Mouse (Mus musculus): Measurements from ENCODE around the gene Patz1. TPM values are rescaled to one million over a fixed set of nuclear protein-coding genes. Genes with fewer than 3 reads are reported as not detected.

The Patz1 gene
- total and polyA plus RNA-seq, 2 experiments from 2014 or later, result 40.4 to 89.6 TPM

GRCm38 (mm10) chr11:3309884-3310283 is 21.2 kb downstream of the Patz1 start:
- Histone ChIP-seq H3K27ac (no peak overlapping the region), H3K4me2 (ENCODE audit: low read depth, low read length) (no peak overlapping the region), H3K9me3 (ENCODE audit: low read length) (no peaks in the 10 kb centered on the region), H3K36me3 (ENCODE audit: insufficient read depth, low read length) (peaks cover 69% of the 10 kb centered on the region), H3K27me3 (ENCODE audit: insufficient read depth, low read length) (no peaks in the 10 kb centered on the region), H3K4me1 (ENCODE audit: insufficient read depth, low read length) (no peaks in the 10 kb centered on the region), H3K4me3 (ENCODE audit: low read length) (no peak overlapping the region), H3K9ac (replicated peaks; ENCODE audit: low read length) (no peak overlapping the region)
- ATAC-seq (no peak), DNase-seq (ENCODE audit: low spot score) (no peak)
- no peak for TF ChIP-seq CTCF (IDR thresholded peaks at IDR 0.05; ENCODE audit: low read depth)
- 88% methylated on average over 4 of the region's 4 CpGs for WGBS

GRCm38 (mm10) chr11:3310789-3311585 is 22.3 kb downstream of the Patz1 start:
- Histone ChIP-seq H3K4me2 (ENCODE audit: low read depth, low read length) (no peak overlapping the region), H3K36me3 (ENCODE audit: insufficient read depth, low read length) (peaks cover 61% of the 10 kb centered on the region), H3K9me3 (ENCODE audit: low read length) (no peaks in the 10 kb centered on the region), H3K4me1 (ENCODE audit: insufficient read depth, low read length) (no peaks in the 10 kb centered on the region), H3K27ac (no peak overlapping the region), H3K27me3 (ENCODE audit: insufficient read depth, low read length) (no peaks in the 10 kb centered on the region), H3K9ac (replicated peaks; ENCODE audit: low read length) (no peak overlapping the region), H3K4me3 (ENCODE audit: low read length) (no peak overlapping the region)
- 91% methylated on average over 9 of the region's 10 CpGs for WGBS
- ATAC-seq (no peak), DNase-seq (ENCODE audit: low spot score) (no peak)
- no peak for TF ChIP-seq CTCF (IDR thresholded peaks at IDR 0.05; ENCODE audit: low read depth)

- Histone ChIP-seq H3K4me2 (ENCODE audit: low read depth, low read length) (no peak overlapping the region), H3K36me3 (ENCODE audit: insufficient read depth, low read length) (peaks cover 54% of the 10 kb centered on the region), H3K27ac (no peak overlapping the region), H3K4me3 (ENCODE audit: low read length) (no peak overlapping the region), H3K27me3 (ENCODE audit: insufficient read depth, low read length) (no peaks in the 10 kb centered on the region), H3K9me3 (ENCODE audit: low read length) (no peaks in the 10 kb centered on the region), H3K4me1 (ENCODE audit: insufficient read depth, low read length) (no peaks in the 10 kb centered on the region), H3K9ac (replicated peaks; ENCODE audit: low read length) (no peak overlapping the region)
- TF ChIP-seq CTCF (IDR thresholded peaks at IDR 0.05; ENCODE audit: low read depth), result no peak
- ATAC-seq (no peak), DNase-seq (ENCODE audit: low spot score) (no peak)
- 87% methylated on average over 10 of the region's 10 CpGs for WGBS
Measured at GRCm38 (mm10) chr11:3311586-3312347, 23.1 kb downstream of the Patz1 start.

GRCm38 (mm10) chr11:3313294-3313693 is 24.6 kb downstream of the Patz1 start:
- Histone ChIP-seq H3K27ac (no peak overlapping the region), H3K36me3 (ENCODE audit: insufficient read depth, low read length) (peaks cover 38% of the 10 kb centered on the region), H3K4me2 (ENCODE audit: low read depth, low read length) (no peak overlapping the region), H3K9ac (replicated peaks; ENCODE audit: low read length) (no peak overlapping the region), H3K4me1 (ENCODE audit: insufficient read depth, low read length) (no peaks in the 10 kb centered on the region), H3K4me3 (ENCODE audit: low read length) (no peak overlapping the region), H3K27me3 (ENCODE audit: insufficient read depth, low read length) (no peaks in the 10 kb centered on the region), H3K9me3 (ENCODE audit: low read length) (no peaks in the 10 kb centered on the region)
- TF ChIP-seq CTCF (IDR thresholded peaks at IDR 0.05; ENCODE audit: low read depth), result no peak
- ATAC-seq (no peak), DNase-seq (ENCODE audit: low spot score) (no peak)
- WGBS, result 90% methylated on average over 1 of the region's 1 CpGs

GRCm38 (mm10) chr11:3314148-3314547 is 25.5 kb downstream of the Patz1 start:
- WGBS, result 29% methylated on average over 2 of the region's 2 CpGs
- Histone ChIP-seq H3K4me1 (ENCODE audit: insufficient read depth, low read length) (no peaks in the 10 kb centered on the region), H3K27ac (no peak overlapping the region), H3K9ac (replicated peaks; ENCODE audit: low read length) (no peak overlapping the region), H3K4me3 (ENCODE audit: low read length) (no peak overlapping the region), H3K9me3 (ENCODE audit: low read length) (no peaks in the 10 kb centered on the region), H3K27me3 (ENCODE audit: insufficient read depth, low read length) (no peaks in the 10 kb centered on the region), H3K36me3 (ENCODE audit: insufficient read depth, low read length) (peaks cover 30% of the 10 kb centered on the region), H3K4me2 (ENCODE audit: low read depth, low read length) (no peak overlapping the region)
- DNase-seq (ENCODE audit: low spot score) (peak; percentile 69), ATAC-seq (peak; percentile 68)
- peak; percentile 78 for TF ChIP-seq CTCF (IDR thresholded peaks at IDR 0.05; ENCODE audit: low read depth)

- H3K9ac ChIP-seq (replicated peaks; ENCODE audit: low read length), result no peak overlapping the region
- WGBS, result 89% methylated on average over 3 of the region's 3 CpGs
- no peaks in the 10 kb centered on the region for H3K9me3 ChIP-seq (ENCODE audit: low read length)
- DNase-seq (ENCODE audit: low spot score) (no peak), ATAC-seq (no peak)
- H3K4me3 ChIP-seq (ENCODE audit: low read length), result no peak overlapping the region
- no peak overlapping the region for H3K27ac ChIP-seq
- no peaks in the 10 kb centered on the region for H3K36me3 ChIP-seq (ENCODE audit: insufficient read depth, low read length)
- no peak for TF ChIP-seq CTCF (IDR thresholded peaks at IDR 0.05; ENCODE audit: low read depth)
- H3K4me1 ChIP-seq (ENCODE audit: insufficient read depth, low read length), result no peaks in the 10 kb centered on the region
- no peak overlapping the region for H3K4me2 ChIP-seq (ENCODE audit: low read depth, low read length)
- no peaks in the 10 kb centered on the region for H3K27me3 ChIP-seq (ENCODE audit: insufficient read depth, low read length)
Measured at GRCm38 (mm10) chr11:3318286-3318685, 29.6 kb downstream of the Patz1 start.

Measured in hindbrain, postnatal 0 days (tissue).